Mouse (Mus musculus): ENCODE data around the gene Map4k2. TPM values are rescaled to one million over a fixed set of nuclear protein-coding genes. Genes with fewer than 3 reads are reported as not detected.

Map4k2 gene
- polyA plus RNA-seq, 1 experiment from 2014 or later = 21.8 TPM

GRCm38 (mm10) chr19:6400096-6401086 lies 59.5 kb downstream of the Map4k2 start:
- 3% methylated on average over 29 of the region's 29 CpGs for WGBS
- Histone ChIP-seq H3K9ac (peak overlapping the region; percentile 52), H3K27me3 (peaks cover 12% of the 10 kb centered on the region; the same call in 1 of the 2 replicates), H3K27ac (replicated peaks) (peak overlapping the region; percentile 82), H3K4me1 (replicated peaks) (peaks cover 45% of the 10 kb centered on the region), H3K4me2 (peak overlapping the region; percentile 99), H3K36me3 (no peaks in the 10 kb centered on the region), H3K9me3 (no peaks in the 10 kb centered on the region), H3K4me3 (peak overlapping the region; percentile 65)
- peak; percentile 35; the same call in 1 of the 2 replicates for ATAC-seq (ENCODE audit: low FRiP score, low read depth)

GRCm38 (mm10) chr19:6401131-6401815 lies 60.3 kb downstream of the Map4k2 start:
- Histone ChIP-seq H3K4me1 (replicated peaks) (peaks cover 45% of the 10 kb centered on the region), H3K9ac (peak overlapping the region; percentile 52), H3K4me3 (peak overlapping the region; percentile 65), H3K27me3 (peaks cover 12% of the 10 kb centered on the region; the same call in 1 of the 2 replicates), H3K27ac (replicated peaks) (0 out of 2 replicates have a peak overlapping the region, but pooled peaks have one; percentile 11), H3K36me3 (no peaks in the 10 kb centered on the region), H3K9me3 (no peaks in the 10 kb centered on the region), H3K4me2 (peak overlapping the region; percentile 99)
- no peak for ATAC-seq (ENCODE audit: low FRiP score, low read depth)
- WGBS = under 1% methylated on average over 31 of the region's 32 CpGs

- Histone ChIP-seq H3K27ac (replicated peaks) (no peak overlapping the region), H3K4me2 (peak overlapping the region; percentile 99), H3K36me3 (no peaks in the 10 kb centered on the region), H3K27me3 (peaks cover 12% of the 10 kb centered on the region; the same call in 1 of the 2 replicates), H3K4me3 (peak overlapping the region; percentile 65), H3K9ac (peak overlapping the region; percentile 52), H3K4me1 (replicated peaks) (peaks cover 45% of the 10 kb centered on the region), H3K9me3 (no peaks in the 10 kb centered on the region)
- WGBS = 13% methylated on average over 9 of the region's 9 CpGs
- no peak for ATAC-seq (ENCODE audit: low FRiP score, low read depth)
These were observed 61.0 kb downstream of the Map4k2 start for GRCm38 (mm10) chr19:6401951-6402350.

GRCm38 (mm10) chr19:6403869-6404268 lies 62.9 kb downstream of the Map4k2 start:
- Histone ChIP-seq H3K4me1 (replicated peaks) (peaks cover 36% of the 10 kb centered on the region), H3K4me2 (no peak overlapping the region), H3K27ac (replicated peaks) (no peak overlapping the region), H3K9ac (no peak overlapping the region), H3K4me3 (no peak overlapping the region), H3K9me3 (no peaks in the 10 kb centered on the region), H3K36me3 (0 out of 2 replicates have a peak, but pooled peaks cover 3% of the 10 kb centered on the region), H3K27me3 (peaks cover 12% of the 10 kb centered on the region; the same call in 1 of the 2 replicates)
- WGBS = 76% methylated on average over 10 of the region's 10 CpGs
- ATAC-seq (ENCODE audit: low FRiP score, low read depth) = no peak

Small RNAs within 50 kb of the gene (microRNA-seq; reads per million reads assigned to microRNA genes)
- not detected for gene Mir6989

Other genes with a start within 250 kb of the Map4k2 start
- not detected in 2 replicates for gene AC131692.1, start 246.7 kb upstream of the Map4k2 start, polyA plus RNA-seq (2015; fragmentation: Nextera tagmentation; extraction: Ambion mirVana)
- 0.54 and 0.60 TPM in 2 replicates for gene Naaladl1, start 235.4 kb upstream of the Map4k2 start, polyA plus RNA-seq (2015; fragmentation: Nextera tagmentation; extraction: Ambion mirVana)
- 50.2 and 57.5 TPM in 2 replicates for gene Sac3d1, start 222.5 kb upstream of the Map4k2 start, polyA plus RNA-seq (2015; fragmentation: Nextera tagmentation; extraction: Ambion mirVana)
- gene Snx15, start 212.8 kb upstream of the Map4k2 start, polyA plus RNA-seq (2015; fragmentation: Nextera tagmentation; extraction: Ambion mirVana) = 61.7 and 65.4 TPM in 2 replicates
- not detected in 2 replicates for gene Batf2, start 200.2 kb upstream of the Map4k2 start, polyA plus RNA-seq (2015; fragmentation: Nextera tagmentation; extraction: Ambion mirVana)
- gene Arl2, start 199.6 kb upstream of the Map4k2 start, polyA plus RNA-seq (2015; fragmentation: Nextera tagmentation; extraction: Ambion mirVana) = 141 and 147 TPM in 2 replicates
- not detected in 2 replicates for gene Majin, start 156.7 kb upstream of the Map4k2 start, polyA plus RNA-seq (2015; fragmentation: Nextera tagmentation; extraction: Ambion mirVana)
- 0.56 TPM in 1 of 2 replicates, not detected in the other for gene Gpha2, start 114.8 kb upstream of the Map4k2 start, polyA plus RNA-seq (2015; fragmentation: Nextera tagmentation; extraction: Ambion mirVana)
- gene Ppp2r5b, start 105.3 kb upstream of the Map4k2 start, polyA plus RNA-seq (2015; fragmentation: Nextera tagmentation; extraction: Ambion mirVana) = 134 and 162 TPM in 2 replicates
- gene Atg2a, start 99.5 kb upstream of the Map4k2 start, polyA plus RNA-seq (2015; fragmentation: Nextera tagmentation; extraction: Ambion mirVana) = 13.3 and 16.1 TPM in 2 replicates
- gene Ehd1, start 64.4 kb upstream of the Map4k2 start, polyA plus RNA-seq (2015; fragmentation: Nextera tagmentation; extraction: Ambion mirVana) = 92.5 and 103 TPM in 2 replicates
- gene Cdc42bpg, start 34.7 kb upstream of the Map4k2 start, polyA plus RNA-seq (2015; fragmentation: Nextera tagmentation; extraction: Ambion mirVana) = 0.36 and 0.38 TPM in 2 replicates
- gene Men1, start 6.2 kb upstream of the Map4k2 start, polyA plus RNA-seq (2015; fragmentation: Nextera tagmentation; extraction: Ambion mirVana) = 78.8 and 82.3 TPM in 2 replicates
- gene Sf1, start 22.6 kb downstream of the Map4k2 start, polyA plus RNA-seq (2015; fragmentation: Nextera tagmentation; extraction: Ambion mirVana) = 103 and 117 TPM in 2 replicates
- gene Pygm, start 43.3 kb downstream of the Map4k2 start, polyA plus RNA-seq (2015; fragmentation: Nextera tagmentation; extraction: Ambion mirVana) = 7.0 and 7.6 TPM in 2 replicates
- gene Rasgrp2, start 58.2 kb downstream of the Map4k2 start, polyA plus RNA-seq (2015; fragmentation: Nextera tagmentation; extraction: Ambion mirVana) = 140 and 148 TPM in 2 replicates
- 44.3 and 46.6 TPM in 2 replicates for gene Nrxn2, start 77.6 kb downstream of the Map4k2 start, polyA plus RNA-seq (2015; fragmentation: Nextera tagmentation; extraction: Ambion mirVana)
- gene Slc22a12, start 201.9 kb downstream of the Map4k2 start, polyA plus RNA-seq (2015; fragmentation: Nextera tagmentation; extraction: Ambion mirVana) = not detected in 2 replicates